Mouse (Mus musculus): Measurements from ENCODE around the gene Lmbr1l. TPM values are rescaled to one million over a fixed set of nuclear protein-coding genes. Genes with fewer than 3 reads are reported as not detected.

Gene Lmbr1l
- polyA plus RNA-seq, 1 experiment from 2014 or later, result 13.4 TPM

DNA sequence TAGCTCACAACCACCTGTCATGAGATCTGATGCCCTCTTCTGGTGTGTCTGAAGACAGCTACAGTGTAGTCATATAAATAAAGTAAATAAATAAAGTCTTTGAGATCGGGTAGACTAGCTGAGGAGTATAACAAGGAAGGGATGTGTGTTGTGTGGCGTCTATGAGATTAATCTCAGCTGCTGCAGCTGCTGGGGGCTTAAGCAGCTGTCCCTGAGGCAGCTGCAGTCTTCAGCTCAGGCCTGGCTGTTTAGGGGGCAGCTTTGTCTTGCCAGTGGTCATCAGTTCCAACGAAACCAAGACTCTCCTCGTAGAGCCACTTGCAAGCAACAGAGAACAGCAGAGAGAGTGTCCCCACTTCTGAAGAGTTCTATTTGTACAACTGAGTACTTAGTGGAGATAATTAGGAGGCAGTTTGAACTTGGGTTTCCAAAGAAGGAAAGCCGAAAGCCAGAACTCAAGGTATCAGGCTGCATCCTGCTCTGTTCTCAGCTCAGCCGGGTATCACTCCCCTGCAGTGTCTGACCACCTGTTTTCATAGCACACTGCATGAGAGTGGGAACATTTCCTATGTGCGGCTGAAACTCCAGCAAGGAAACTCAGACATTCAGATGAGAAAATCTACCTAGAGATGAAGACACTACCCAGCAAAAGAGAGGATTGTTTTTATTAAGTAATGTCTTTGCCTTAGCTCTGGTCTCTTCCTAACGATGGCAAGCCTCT, 31.2 kb downstream of the Lmbr1l start:
- WGBS, result 77% methylated on average over 8 of the region's 8 CpGs
- H3K4me2 ChIP-seq (replicated peaks; ENCODE audit: low read depth, low read length), result no peak overlapping the region
- no peaks in the 10 kb centered on the region for H3K4me1 ChIP-seq (replicated peaks; ENCODE audit: control insufficient read depth, insufficient read depth, low read length)
- H3K27ac ChIP-seq (ENCODE audit: low read depth, low read length), result no peak overlapping the region
- H3K9ac ChIP-seq (ENCODE audit: low read depth, low read length), result no peak overlapping the region
- H3K27me3 ChIP-seq (ENCODE audit: control insufficient read depth, insufficient read depth, low read length), result peaks cover 6% of the 10 kb centered on the region
- no peak for DNase-seq (ENCODE audit: low spot score)
- H3K9me3 ChIP-seq (ENCODE audit: control insufficient read depth, low read length), result no peaks in the 10 kb centered on the region
- no peak overlapping the region for H3K4me3 ChIP-seq (ENCODE audit: low read depth, low read length)
- ATAC-seq (ENCODE audit: low FRiP score), result no peak
- H3K36me3 ChIP-seq (ENCODE audit: control insufficient read depth, insufficient read depth, low read length), result no peaks in the 10 kb centered on the region

DNA sequence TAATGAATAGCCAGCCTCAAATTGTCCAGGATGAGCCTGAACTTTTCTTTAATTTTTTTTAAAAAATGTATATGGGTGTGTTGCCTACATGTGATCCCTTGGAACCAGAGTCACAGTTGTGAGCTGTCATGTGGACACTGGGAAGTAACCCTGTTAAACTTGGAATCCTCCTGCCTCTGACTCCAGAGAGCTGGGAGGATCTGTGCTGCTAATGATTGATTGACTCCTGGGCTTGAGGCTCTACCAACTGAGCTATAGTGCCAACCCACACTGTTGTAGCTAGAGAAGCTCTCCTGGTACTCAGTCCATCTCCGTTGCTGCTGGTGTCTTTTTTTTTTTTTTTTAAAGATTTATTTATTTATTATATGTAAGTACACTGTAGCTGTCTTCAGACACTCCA, 33.9 kb downstream of the Lmbr1l start:
- WGBS, result 74% methylated on average over 1 of the region's 1 CpGs
- no peaks in the 10 kb centered on the region for H3K9me3 ChIP-seq (ENCODE audit: control insufficient read depth, low read length)
- H3K9ac ChIP-seq (ENCODE audit: low read depth, low read length), result no peak overlapping the region
- no peak overlapping the region for H3K4me3 ChIP-seq (ENCODE audit: low read depth, low read length)
- H3K27me3 ChIP-seq (ENCODE audit: control insufficient read depth, insufficient read depth, low read length), result no peaks in the 10 kb centered on the region
- H3K4me1 ChIP-seq (replicated peaks; ENCODE audit: control insufficient read depth, insufficient read depth, low read length), result no peaks in the 10 kb centered on the region
- no peak overlapping the region for H3K27ac ChIP-seq (ENCODE audit: low read depth, low read length)
- no peaks in the 10 kb centered on the region for H3K36me3 ChIP-seq (ENCODE audit: control insufficient read depth, insufficient read depth, low read length)
- no peak for DNase-seq (ENCODE audit: low spot score)
- no peak overlapping the region for H3K4me2 ChIP-seq (replicated peaks; ENCODE audit: low read depth, low read length)
- no peak for ATAC-seq (ENCODE audit: low FRiP score)

DNA sequence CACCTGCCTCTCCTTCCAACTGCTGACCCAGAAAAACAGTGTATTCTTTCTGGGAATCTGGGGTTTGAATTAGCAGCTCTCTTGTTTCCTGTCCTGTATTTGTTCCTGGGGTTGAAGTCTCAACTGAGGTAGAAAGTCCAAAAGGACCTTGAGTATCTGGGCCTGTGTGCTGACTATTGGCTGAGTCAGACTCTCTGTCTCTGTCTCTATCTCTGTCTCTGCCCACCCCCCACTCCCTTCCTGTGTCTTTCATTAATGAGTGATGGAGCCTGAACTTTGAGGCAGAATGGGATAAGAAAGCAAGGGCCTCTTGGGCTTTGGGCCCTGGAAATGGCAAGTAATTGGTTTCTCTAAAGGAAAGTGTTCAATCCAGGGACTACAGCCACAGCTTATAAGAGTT, 34.4 kb downstream of the Lmbr1l start:
- ATAC-seq (ENCODE audit: low FRiP score) (no peak), DNase-seq (ENCODE audit: low spot score) (no peak)
- H3K4me3 ChIP-seq (ENCODE audit: low read depth, low read length), result no peak overlapping the region

DNA sequence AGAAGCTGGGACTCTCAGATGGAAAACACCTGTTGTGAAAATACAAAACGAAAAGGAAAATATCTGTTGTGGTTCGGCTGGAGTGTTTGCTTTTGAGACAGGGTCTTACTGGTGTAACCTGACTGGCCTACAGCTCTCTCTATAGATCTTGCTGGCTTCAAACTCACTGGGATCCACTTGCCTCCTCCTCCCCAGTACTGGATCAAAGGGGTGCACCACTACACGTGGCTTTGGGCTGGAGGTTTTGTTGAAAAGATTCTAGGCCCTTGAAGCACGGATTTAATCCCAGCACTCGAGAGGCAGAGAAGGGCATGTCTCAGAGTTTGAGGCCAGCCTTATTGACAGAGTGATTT, 36.4 kb downstream of the Lmbr1l start:
- H3K36me3 ChIP-seq (ENCODE audit: control insufficient read depth, insufficient read depth, low read length), result no peaks in the 10 kb centered on the region
- no peaks in the 10 kb centered on the region for H3K9me3 ChIP-seq (ENCODE audit: control insufficient read depth, low read length)
- H3K4me2 ChIP-seq (replicated peaks; ENCODE audit: low read depth, low read length), result peak overlapping the region; percentile 70; the same call in 1 of the 2 replicates
- ATAC-seq (ENCODE audit: low FRiP score), result peak; percentile 38
- peak overlapping the region; percentile 24; the same call in 1 of the 2 replicates for H3K27ac ChIP-seq (ENCODE audit: low read depth, low read length)
- 0 out of 2 replicates have a peak overlapping the region, but pooled peaks have one; percentile 6 for H3K4me3 ChIP-seq (ENCODE audit: low read depth, low read length)
- WGBS, result 10% methylated on average over 5 of the region's 5 CpGs
- no peaks in the 10 kb centered on the region for H3K4me1 ChIP-seq (replicated peaks; ENCODE audit: control insufficient read depth, insufficient read depth, low read length)
- no peak for DNase-seq (ENCODE audit: low spot score)
- H3K9ac ChIP-seq (ENCODE audit: low read depth, low read length), result no peak overlapping the region; the same call in 1 of the 2 replicates
- no peaks in the 10 kb centered on the region for H3K27me3 ChIP-seq (ENCODE audit: control insufficient read depth, insufficient read depth, low read length)

More for the DNA sequence above, 34.4 kb downstream of the Lmbr1l start:
- Histone ChIP-seq H3K9me3 (ENCODE audit: control insufficient read depth, low read length) (no peaks in the 10 kb centered on the region), H3K4me2 (replicated peaks; ENCODE audit: low read depth, low read length) (no peak overlapping the region), H3K4me1 (replicated peaks; ENCODE audit: control insufficient read depth, insufficient read depth, low read length) (no peaks in the 10 kb centered on the region), H3K9ac (ENCODE audit: low read depth, low read length) (no peak overlapping the region), H3K27me3 (ENCODE audit: control insufficient read depth, insufficient read depth, low read length) (no peaks in the 10 kb centered on the region), H3K27ac (ENCODE audit: low read depth, low read length) (no peak overlapping the region), H3K36me3 (ENCODE audit: control insufficient read depth, insufficient read depth, low read length) (no peaks in the 10 kb centered on the region)

DNA sequence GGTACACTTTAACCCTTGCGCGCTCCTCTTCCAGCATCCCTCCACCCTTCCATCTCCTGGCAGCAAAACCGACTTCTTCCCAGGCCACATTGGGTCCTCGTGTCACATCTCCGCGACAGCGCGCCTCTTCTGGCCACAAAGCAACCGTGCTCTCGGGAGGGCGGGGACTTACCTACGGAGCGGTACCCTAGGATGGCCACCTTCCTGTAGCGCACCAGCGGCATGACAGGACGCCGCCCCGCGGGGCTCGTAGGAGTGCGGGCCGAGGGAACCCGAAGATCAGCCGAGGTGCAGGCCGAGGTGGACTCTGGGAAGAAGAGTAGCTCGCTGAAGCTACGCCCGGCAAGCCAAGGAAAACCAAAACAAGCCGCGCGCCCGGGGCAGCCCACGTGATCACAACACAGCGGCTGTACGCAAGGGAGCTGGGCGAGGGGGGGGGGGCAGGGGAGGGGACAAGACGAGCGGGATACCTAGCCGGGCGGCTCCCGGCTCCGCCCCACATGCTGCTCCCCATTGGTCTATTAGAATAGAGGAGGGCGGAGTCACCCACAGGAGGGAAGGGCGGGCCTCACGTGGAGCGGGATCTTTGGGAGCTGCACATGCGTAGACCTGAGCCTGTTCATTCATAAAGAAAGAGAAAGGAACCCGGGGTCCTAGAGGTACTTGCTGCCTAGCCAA, 36.9 kb downstream of the Lmbr1l start:
- Histone ChIP-seq H3K27me3 (ENCODE audit: control insufficient read depth, insufficient read depth, low read length) (no peaks in the 10 kb centered on the region), H3K4me2 (replicated peaks; ENCODE audit: low read depth, low read length) (peak overlapping the region; percentile 70)

DNA sequence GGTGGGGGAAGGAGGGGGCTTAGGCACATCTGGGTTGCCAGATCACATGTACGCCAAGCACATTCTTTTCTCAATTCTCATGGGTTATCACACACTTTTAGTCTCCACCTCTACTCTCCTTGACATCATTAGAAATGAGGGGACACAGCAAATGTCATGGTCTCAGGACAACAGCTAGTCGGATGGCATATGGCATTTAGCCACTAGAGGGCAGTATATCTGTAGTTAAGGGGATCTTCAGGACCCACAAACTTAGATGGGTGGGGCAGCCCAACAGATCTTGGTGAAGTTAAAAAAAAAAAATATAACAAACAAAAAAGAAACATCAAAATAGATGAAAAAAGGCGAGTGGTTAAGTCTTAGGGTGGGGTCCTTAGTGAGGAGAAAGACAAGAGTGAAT, 40.7 kb downstream of the Lmbr1l start:
- Histone ChIP-seq H3K4me3 (ENCODE audit: low read depth, low read length) (no peak overlapping the region), H3K27ac (ENCODE audit: low read depth, low read length) (no peak overlapping the region), H3K27me3 (ENCODE audit: control insufficient read depth, insufficient read depth, low read length) (no peaks in the 10 kb centered on the region), H3K36me3 (ENCODE audit: control insufficient read depth, insufficient read depth, low read length) (no peaks in the 10 kb centered on the region), H3K4me1 (replicated peaks; ENCODE audit: control insufficient read depth, insufficient read depth, low read length) (no peaks in the 10 kb centered on the region), H3K4me2 (replicated peaks; ENCODE audit: low read depth, low read length) (no peak overlapping the region), H3K9ac (ENCODE audit: low read depth, low read length) (no peak overlapping the region), H3K9me3 (ENCODE audit: control insufficient read depth, low read length) (no peaks in the 10 kb centered on the region)
- 15% methylated on average over 3 of the region's 3 CpGs for WGBS
- DNase-seq (ENCODE audit: low spot score), result peak; percentile 86
- no peak for ATAC-seq (ENCODE audit: low FRiP score)

More for the DNA sequence above, 36.9 kb downstream of the Lmbr1l start:
- DNase-seq (ENCODE audit: low spot score) (peak; percentile 96), ATAC-seq (ENCODE audit: low FRiP score) (peak; percentile 97)
- Histone ChIP-seq H3K4me1 (replicated peaks; ENCODE audit: control insufficient read depth, insufficient read depth, low read length) (no peaks in the 10 kb centered on the region), H3K4me3 (ENCODE audit: low read depth, low read length) (peak overlapping the region; percentile 55), H3K36me3 (ENCODE audit: control insufficient read depth, insufficient read depth, low read length) (no peaks in the 10 kb centered on the region), H3K27ac (ENCODE audit: low read depth, low read length) (peak overlapping the region; percentile 24), H3K9me3 (ENCODE audit: control insufficient read depth, low read length) (no peaks in the 10 kb centered on the region), H3K9ac (ENCODE audit: low read depth, low read length) (peak overlapping the region; percentile 47)
- WGBS, result under 1% methylated on average over 48 of the region's 48 CpGs

DNA sequence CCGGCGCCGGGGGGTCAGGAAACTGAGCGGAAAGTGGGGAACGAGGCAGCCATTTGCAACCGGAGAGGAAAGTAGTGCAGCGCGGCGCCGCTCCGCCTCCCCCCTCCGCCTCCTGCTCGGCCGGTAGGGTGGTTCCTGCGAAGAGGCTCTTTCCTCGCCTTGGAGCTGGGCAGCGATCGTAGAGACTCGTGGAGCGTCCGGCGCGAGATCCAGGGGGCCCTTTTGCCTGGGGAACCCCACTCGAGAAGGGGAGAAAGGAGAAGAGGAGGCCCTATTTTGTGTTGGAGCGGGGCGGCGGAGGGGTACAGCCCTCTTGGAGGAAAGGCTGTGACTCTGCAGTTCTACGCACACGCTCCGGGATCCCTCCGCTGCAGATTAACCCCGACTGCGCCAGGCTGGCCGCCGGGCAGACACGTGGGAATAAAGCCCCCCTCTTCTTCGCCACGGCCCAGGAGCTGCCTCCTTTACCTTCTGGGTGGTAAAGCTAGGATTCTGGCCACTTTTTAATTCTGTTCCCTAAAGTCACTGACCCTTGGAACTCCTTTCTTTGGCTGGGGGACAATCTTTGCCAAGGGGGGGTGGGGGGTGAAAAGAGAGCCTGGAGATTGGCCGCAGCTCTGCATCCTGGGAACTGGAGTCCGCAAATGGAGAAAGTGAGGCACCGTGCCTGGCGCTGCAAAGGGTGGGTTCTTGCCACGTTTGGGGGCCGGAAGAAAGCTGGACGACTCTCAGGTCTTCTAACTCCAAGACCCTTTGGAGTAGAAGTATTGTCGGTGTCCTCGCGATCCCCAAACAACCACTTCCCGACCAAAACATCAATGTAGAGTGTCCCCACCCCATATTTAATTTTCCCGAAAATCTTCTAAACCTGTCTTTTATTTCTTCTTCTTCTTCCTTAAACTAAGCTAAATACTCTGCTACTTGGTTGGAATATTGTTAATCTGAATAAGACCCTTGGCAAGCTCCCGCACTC, 45.8 kb downstream of the Lmbr1l start:
- peak; percentile 86 for ATAC-seq (ENCODE audit: low FRiP score)
- peak; percentile 96 for DNase-seq (ENCODE audit: low spot score)
- Histone ChIP-seq H3K4me3 (ENCODE audit: low read depth, low read length) (peak overlapping the region; percentile 100), H3K4me1 (replicated peaks; ENCODE audit: control insufficient read depth, insufficient read depth, low read length) (peaks cover 16% of the 10 kb centered on the region), H3K27ac (ENCODE audit: low read depth, low read length) (peak overlapping the region; percentile 97), H3K9ac (ENCODE audit: low read depth, low read length) (peak overlapping the region; percentile 99), H3K36me3 (ENCODE audit: control insufficient read depth, insufficient read depth, low read length) (no peaks in the 10 kb centered on the region), H3K27me3 (ENCODE audit: control insufficient read depth, insufficient read depth, low read length) (no peaks in the 10 kb centered on the region), H3K4me2 (replicated peaks; ENCODE audit: low read depth, low read length) (peak overlapping the region; percentile 96), H3K9me3 (ENCODE audit: control insufficient read depth, low read length) (no peaks in the 10 kb centered on the region)
- WGBS, result 1% methylated on average over 50 of the region's 51 CpGs

DNA sequence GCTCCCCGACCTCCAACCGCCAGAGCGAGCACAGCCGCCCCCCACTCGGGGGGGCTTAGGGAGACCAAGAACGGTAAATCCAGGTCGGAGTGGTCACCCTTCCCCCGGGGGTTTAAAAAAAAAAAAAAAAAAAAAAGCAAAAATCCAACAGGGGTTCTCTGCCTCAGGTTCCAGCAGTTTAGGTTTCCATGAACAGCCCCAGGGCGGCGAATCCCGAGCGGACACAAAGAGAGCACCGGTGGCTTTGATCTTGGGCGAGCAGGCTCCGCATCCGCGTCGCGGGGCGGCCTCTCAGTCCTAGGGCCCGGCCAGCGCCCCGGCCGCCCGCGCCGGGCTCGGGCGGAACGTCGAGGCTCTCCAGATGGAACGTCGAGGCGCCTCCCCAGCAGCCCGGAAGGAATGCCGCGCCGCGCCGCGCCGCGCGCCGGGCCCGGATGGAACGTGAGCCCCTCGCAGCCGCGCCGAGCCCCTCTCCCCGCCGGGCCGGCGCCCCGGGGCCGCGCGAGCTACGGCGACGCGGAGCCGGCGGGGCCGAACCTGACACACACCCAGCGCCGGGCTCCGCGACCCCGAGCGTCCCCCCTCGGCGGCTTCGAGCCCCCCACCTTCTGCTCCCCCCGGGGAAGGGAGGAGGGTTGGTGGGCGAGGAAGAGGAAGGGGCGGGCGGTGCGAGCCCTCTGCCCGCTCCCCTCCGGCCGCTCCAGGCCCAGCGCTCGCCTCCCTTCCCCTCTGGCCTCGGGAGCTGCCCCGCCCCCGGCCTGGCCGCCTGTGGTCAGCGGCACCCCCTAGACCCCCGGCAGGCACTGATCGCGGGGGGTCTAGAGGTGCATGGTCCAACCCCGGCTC, 46.7 kb downstream of the Lmbr1l start, which contains the start of gene Kmt2d:
TSS of gene Kmt2d (minus strand) at position 135 of the 846 bp plus-strand sequence.
- H3K9ac ChIP-seq (ENCODE audit: low read depth, low read length), result peak within 1 kb of the TSS; percentile 99
- H3K27me3 ChIP-seq (ENCODE audit: control insufficient read depth, insufficient read depth, low read length), result no peaks in the 10 kb centered on the region
- peaks cover 16% of the 10 kb centered on the region for H3K4me1 ChIP-seq (replicated peaks; ENCODE audit: control insufficient read depth, insufficient read depth, low read length)
- peak within 1 kb of the TSS; percentile 96 for H3K4me2 ChIP-seq (replicated peaks; ENCODE audit: low read depth, low read length)
- peak within 1 kb of the TSS; percentile 100 for H3K4me3 ChIP-seq (ENCODE audit: low read depth, low read length)
- ATAC-seq (ENCODE audit: low FRiP score) (peak; percentile 64), DNase-seq (ENCODE audit: low spot score) (no peak)
- H3K27ac ChIP-seq (ENCODE audit: low read depth, low read length), result peak within 1 kb of the TSS; percentile 97
- no peaks in the 10 kb centered on the region for H3K9me3 ChIP-seq (ENCODE audit: control insufficient read depth, low read length)
- under 1% methylated on average over 69 of the region's 94 CpGs for WGBS
- H3K36me3 ChIP-seq (ENCODE audit: control insufficient read depth, insufficient read depth, low read length), result no peaks in the 10 kb centered on the region
